Mouse (Mus musculus) adrenal gland, postnatal 10 days (tissue): Measurements from ENCODE around the gene Tnfrsf9. TPM values are rescaled to one million over a fixed set of nuclear protein-coding genes. Genes with fewer than 3 reads are reported as not detected.
"Not testable (repeated sequence)": the region's sequence is repeated elsewhere in the genome, so short reads cannot be mapped to it uniquely, and the experiment has no call there.

Experiments
- DNase-seq: peaks from one replicate; pipeline ENCODE4 v3.0.0; 2021; ENCODE audit warnings: mixed read lengths
- long read RNA-seq, 2 experiments: library from polyadenylated mRNA; stranded (forward); transcript quantifications; one replicate each; pipeline ENCODE4 v2.0.0; 2021
- total RNA-seq, 2 experiments: library from RNA; stranded (reverse); gene quantifications; 2 replicates each; pipeline ENCODE4 v1.2.3; 2021

Gene Tnfrsf9
- total RNA-seq: under 1 TPM; 0.57 to 0.73 TPM
- long read RNA-seq, experiment 1, partial matches to known transcripts: 0 of 1 reads
- long read RNA-seq, experiment 1, other reads (novel, unspliced or antisense): 0 of 1 reads
- long read RNA-seq, experiment 2: 0 reads

GRCm38 (mm10) chr4:150914290-150914733 lies at the start of gene Tnfrsf9, which contains the start of gene Park7:
TSS of gene Tnfrsf9 (plus strand) at chr4:150914562.
TSS of gene Park7 (minus strand) at chr4:150914437.
- DNase-seq: peak; percentile 97

- DNase-seq: no peak
Observed at GRCm38 (mm10) chr4:150865371-150865770, 49.0 kb upstream of the Tnfrsf9 start.

- DNase-seq: no peak
Observed at GRCm38 (mm10) chr4:150866069-150866468, 48.3 kb upstream of the Tnfrsf9 start.

- no peak for DNase-seq
Observed at GRCm38 (mm10) chr4:150866494-150866893, 47.9 kb upstream of the Tnfrsf9 start.

- DNase-seq: no peak
Observed at GRCm38 (mm10) chr4:150868161-150868560, 46.2 kb upstream of the Tnfrsf9 start.

GRCm38 (mm10) chr4:150868859-150869258 lies 45.5 kb upstream of the Tnfrsf9 start:
- DNase-seq: no peak

GRCm38 (mm10) chr4:150869276-150870197 lies 44.8 kb upstream of the Tnfrsf9 start:
- peak; percentile 70 for DNase-seq

GRCm38 (mm10) chr4:150870963-150871391 lies 43.4 kb upstream of the Tnfrsf9 start:
- DNase-seq: peak; percentile 23

DNA sequence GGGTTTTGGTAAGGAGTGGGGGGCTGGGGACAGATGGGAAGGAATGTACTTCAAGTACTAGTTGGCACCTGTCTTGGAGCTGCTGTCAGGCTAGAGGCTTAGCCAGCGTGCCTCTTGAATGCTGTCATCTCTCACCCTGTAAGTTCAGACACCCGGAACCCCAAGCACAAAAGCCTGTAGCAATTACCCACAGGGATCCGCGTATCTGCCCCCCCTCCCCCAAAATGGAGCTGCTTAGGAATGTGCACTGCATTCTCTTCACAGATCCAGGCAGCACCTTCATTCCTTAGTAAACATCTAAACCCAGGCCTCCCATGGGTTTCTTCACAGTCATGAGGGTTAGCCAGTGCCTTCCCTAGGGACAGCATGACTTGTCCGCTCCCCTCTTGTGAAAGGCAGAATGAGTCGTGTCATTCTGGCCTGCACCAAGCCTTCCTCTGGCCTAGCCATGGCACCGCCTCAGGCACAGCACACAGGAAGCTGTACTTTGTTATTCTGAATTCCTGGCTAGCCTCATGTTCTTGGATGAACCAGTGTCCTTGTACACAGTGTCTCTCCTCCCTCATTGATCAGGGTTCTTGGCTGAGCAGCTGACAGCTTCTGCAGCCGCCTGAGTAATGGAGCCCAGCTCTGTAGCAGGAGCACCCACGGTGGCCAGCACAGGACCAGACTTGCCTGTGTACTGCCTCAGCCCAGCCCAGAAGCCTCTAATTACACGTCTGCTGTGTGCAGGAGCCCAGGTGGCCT lies 42.8 kb upstream of the Tnfrsf9 start:
- DNase-seq: peak; percentile 80

DNA sequence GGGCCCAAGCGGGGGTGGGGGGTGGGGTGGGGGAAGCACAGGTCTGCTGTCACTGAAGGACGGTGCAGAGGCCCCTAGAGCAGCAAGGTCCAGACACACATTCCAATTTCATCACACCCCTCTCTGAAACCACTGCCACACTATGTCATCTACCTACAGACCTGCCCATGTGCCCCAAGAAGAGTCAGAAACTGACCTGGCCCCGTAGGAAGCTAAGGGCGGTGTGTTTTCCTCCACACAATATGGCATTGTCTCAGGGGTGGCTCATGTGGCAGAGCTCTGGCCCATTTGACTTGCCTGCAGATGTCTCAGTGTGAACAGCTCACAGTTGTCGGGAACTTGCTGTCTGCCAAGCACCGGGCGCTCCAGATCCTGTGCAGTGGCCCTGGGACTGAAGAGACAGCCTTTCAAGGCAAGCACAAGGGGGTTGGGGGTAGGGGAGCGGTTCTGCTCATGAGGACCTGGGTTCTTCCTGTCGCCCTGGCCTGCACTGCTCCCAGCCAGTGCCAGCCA lies 42.2 kb upstream of the Tnfrsf9 start:
- DNase-seq: peak; percentile 67

- DNase-seq: no peak
Observed at GRCm38 (mm10) chr4:150872681-150873080, 41.7 kb upstream of the Tnfrsf9 start.

DNA sequence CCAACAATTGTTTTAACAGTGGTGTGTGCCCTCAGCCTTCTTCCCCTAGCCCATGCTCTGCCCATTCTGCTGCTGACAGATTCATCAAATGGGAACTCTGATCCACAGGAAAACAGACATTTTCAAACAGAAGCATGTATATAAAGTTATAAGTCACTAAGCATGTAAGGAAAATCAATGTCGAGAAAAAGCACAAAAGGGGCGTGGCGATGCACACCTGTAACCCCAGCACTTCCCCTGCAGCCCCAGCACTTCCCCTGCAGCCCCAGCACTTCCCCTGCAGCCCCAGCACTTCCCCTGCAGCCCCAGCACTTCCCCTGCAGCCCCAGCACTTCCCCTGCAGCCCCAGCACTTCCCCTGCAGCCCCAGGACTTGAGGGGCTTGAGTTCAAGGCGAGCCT lies 39.9 kb upstream of the Tnfrsf9 start:
- not testable (repeated sequence) for DNase-seq

- no peak for DNase-seq
Observed at GRCm38 (mm10) chr4:150875393-150875792, 39.0 kb upstream of the Tnfrsf9 start.

GRCm38 (mm10) chr4:150879631-150880030 lies 34.7 kb upstream of the Tnfrsf9 start:
- DNase-seq: no peak

- no peak for DNase-seq
Observed at GRCm38 (mm10) chr4:150880364-150880763, 34.0 kb upstream of the Tnfrsf9 start.

GRCm38 (mm10) chr4:150882632-150883031 lies 31.7 kb upstream of the Tnfrsf9 start:
- no peak for DNase-seq

DNA sequence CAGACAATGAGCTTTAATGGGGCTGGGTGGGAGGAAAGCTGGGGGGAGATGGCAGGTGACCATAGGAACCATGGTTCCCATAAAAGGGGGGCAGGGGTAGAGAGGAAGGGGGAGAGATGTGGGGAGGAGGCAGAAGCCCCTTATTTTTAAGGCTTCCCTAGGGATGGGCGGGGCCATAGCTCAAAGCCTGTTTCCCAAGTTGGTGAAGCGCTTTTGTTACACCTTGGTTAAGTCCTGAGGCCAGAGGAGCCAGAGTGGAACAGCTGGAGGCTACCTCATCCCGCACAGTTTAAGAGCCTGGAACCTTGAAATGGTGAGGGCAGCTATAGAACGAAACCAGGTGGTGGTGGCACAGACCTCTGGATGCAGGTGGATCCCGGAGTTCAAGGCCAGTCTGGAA lies 26.5 kb upstream of the Tnfrsf9 start:
- DNase-seq: no peak

DNA sequence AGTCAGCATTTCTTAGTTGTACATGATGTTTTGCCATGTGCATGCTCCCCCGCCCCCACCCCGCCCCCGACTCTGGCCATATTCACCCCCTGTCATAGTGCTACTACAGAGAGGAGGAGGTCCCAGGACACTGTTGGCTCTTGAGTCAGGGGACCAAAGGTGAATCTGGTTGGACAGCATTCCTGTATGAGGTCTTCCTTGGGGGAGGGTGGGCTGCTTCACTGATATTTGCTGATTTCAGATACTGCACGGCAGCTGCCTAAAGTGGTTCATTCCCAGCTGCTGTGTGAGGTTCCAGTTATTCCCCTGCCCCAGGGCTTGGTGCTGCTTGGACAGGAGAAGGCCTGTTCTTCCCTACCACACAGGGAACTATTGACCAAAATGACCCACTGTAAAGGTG lies 25.9 kb upstream of the Tnfrsf9 start:
- no peak for DNase-seq

DNA sequence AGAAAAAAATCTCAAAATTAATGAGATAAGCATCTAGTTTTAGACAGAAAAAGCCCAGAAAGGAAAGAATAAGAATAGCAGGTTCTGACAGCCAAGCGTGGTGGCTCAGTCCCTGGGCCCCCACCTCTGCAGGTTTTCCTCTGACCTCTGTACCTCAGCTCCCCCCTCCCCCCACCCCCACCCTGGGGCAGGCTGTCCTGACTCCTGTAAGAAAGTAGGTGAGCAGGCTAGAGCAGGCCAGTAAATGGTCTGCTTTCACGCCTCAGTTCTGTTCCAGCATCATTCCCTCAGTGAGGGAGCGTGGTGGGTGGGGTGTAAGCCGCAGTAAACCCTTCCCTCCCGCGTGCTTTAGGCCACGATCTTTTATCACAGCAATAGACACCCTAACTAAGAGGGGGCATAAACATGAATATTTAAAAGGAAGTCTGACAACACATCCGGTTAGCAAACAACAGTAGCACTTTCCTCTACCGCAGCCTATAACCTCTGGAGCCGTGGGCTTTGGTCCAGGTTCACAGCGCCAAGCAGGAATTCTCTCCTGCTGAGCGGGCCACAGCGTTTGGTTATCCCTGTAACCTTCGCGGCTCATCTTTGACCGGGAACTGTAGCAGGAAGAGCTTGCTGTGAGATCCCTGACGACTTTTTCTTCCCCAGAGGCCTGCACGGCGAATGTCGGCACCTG lies 24.9 kb upstream of the Tnfrsf9 start:
- no peak for DNase-seq

DNA sequence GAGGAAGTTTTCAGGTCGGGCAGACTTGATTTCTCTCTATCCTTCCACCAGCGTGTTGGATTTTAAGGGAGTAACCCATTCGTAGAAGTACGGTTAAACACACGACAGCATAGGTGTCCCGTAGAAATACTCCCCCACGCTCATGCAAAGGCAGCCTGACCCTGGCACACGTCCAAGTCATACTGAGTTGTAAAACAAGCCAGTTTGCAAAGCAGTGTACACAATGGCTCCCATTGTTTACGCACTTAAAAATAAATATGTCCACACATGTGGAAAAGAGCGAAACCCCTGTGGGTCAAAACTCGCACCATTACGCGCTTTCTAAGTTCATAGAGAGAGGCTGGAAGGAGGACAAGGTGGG lies 24.4 kb upstream of the Tnfrsf9 start:
- no peak for DNase-seq

- no peak for DNase-seq
Observed at GRCm38 (mm10) chr4:150891308-150891707, 23.1 kb upstream of the Tnfrsf9 start.
